Mouse (Mus musculus): ENCODE results near the gene Pdcd1.
"Not testable (repeated sequence)": the region's sequence is repeated elsewhere in the genome, so short reads cannot be mapped to it uniquely, and the experiment has no call there.

Pdcd1 gene

GRCm38 (mm10) chr1:94052373-94052772, at the start of gene Pdcd1:
Gene Pdcd1, minus strand, starts transcription at chr1:94052553.
- no peak for DNase-seq

- no peak for DNase-seq
Measured at GRCm38 (mm10) chr1:94091788-94092187, 39.4 kb upstream of the Pdcd1 start.

- no peak for DNase-seq
Measured at GRCm38 (mm10) chr1:94086311-94086898, 34.1 kb upstream of the Pdcd1 start.

- DNase-seq: no peak
Measured at GRCm38 (mm10) chr1:94085324-94086105, 33.2 kb upstream of the Pdcd1 start.

- DNase-seq: no peak
Measured at GRCm38 (mm10) chr1:94081761-94082160, 29.4 kb upstream of the Pdcd1 start.

- no peak for DNase-seq
Measured at GRCm38 (mm10) chr1:94081191-94081590, 28.8 kb upstream of the Pdcd1 start.

GRCm38 (mm10) chr1:94080718-94081117, 28.4 kb upstream of the Pdcd1 start:
- no peak for DNase-seq

GRCm38 (mm10) chr1:94078835-94079440, 26.6 kb upstream of the Pdcd1 start:
- peak; percentile 73 for DNase-seq

GRCm38 (mm10) chr1:94078314-94078713, 26.0 kb upstream of the Pdcd1 start:
- no peak for DNase-seq

GRCm38 (mm10) chr1:94076702-94077101, 24.3 kb upstream of the Pdcd1 start:
- no peak for DNase-seq

GRCm38 (mm10) chr1:94074756-94075155, 22.4 kb upstream of the Pdcd1 start:
- DNase-seq: no peak

GRCm38 (mm10) chr1:94058281-94058680, 5.9 kb upstream of the Pdcd1 start:
- DNase-seq: not testable (repeated sequence)

- no peak for DNase-seq
Measured at GRCm38 (mm10) chr1:94057401-94057800, 5.0 kb upstream of the Pdcd1 start.

- no peak for DNase-seq
Measured at GRCm38 (mm10) chr1:94055966-94056365, 3.6 kb upstream of the Pdcd1 start.

- DNase-seq: no peak
Measured at GRCm38 (mm10) chr1:94054481-94054880, 2.1 kb upstream of the Pdcd1 start.

GRCm38 (mm10) chr1:94053530-94054216, 1.3 kb upstream of the Pdcd1 start:
- DNase-seq: no peak

- no peak for DNase-seq
Measured at GRCm38 (mm10) chr1:94051104-94051503, 1.2 kb downstream of the Pdcd1 start.

- no peak for DNase-seq
Measured at GRCm38 (mm10) chr1:94046544-94046943, 5.8 kb downstream of the Pdcd1 start.

- DNase-seq: no peak
Measured at GRCm38 (mm10) chr1:94045559-94045958, 6.8 kb downstream of the Pdcd1 start.

- no peak for DNase-seq
Measured at GRCm38 (mm10) chr1:94040391-94040790, 12.0 kb downstream of the Pdcd1 start.

GRCm38 (mm10) chr1:94034984-94035743, 17.2 kb downstream of the Pdcd1 start:
- peak; percentile 81 for DNase-seq

GRCm38 (mm10) chr1:94033075-94033602, 19.2 kb downstream of the Pdcd1 start:
- no peak for DNase-seq
